Mouse (Mus musculus) CH12.LX (cell line): Measurements from ENCODE around the gene Ptger3.

Source experiments
- CTCF ChIP-seq, 2 experiments: IDR thresholded peaks in 1 of 2; conservative IDR thresholded peaks in 1 of 2; 2 replicates each; pipeline ENCODE4 v1.5.1; 2011 to 2012; ENCODE audit warnings: low read depth in 2 of 2, low read length in 2 of 2, improper control_type of control experiment in 1 of 2, inconsistent platforms in 1 of 2, mild to moderate bottlenecking in 1 of 2, moderate library complexity in 1 of 2
- POLR2A ChIP-seq: IDR thresholded peaks from 2 replicates; pipeline ENCODE4 v1.6.1; 2011; ENCODE audit warnings: low read depth, mild to moderate bottlenecking, improper control_type of control experiment, low read length
- SIN3A ChIP-seq: IDR thresholded peaks from 2 replicates; pipeline ENCODE4 v1.6.1; 2012; ENCODE audit warnings: low read length, improper control_type of control experiment, inconsistent platforms

- TF ChIP-seq CTCF (conservative IDR thresholded peaks at IDR 0.05 in 1 of 2, IDR thresholded peaks at IDR 0.05 in 1 of 2; ENCODE audit: low read depth in 2 of 2, low read length in 2 of 2) (no peak), POLR2A (no peak), SIN3A (no peak)
Measured at GRCm38 (mm10) chr3:157576862-157577261, 10.2 kb downstream of the Ptger3 start.
